Mouse (Mus musculus) liver, adult 2 months (tissue): ENCODE results near the gene Tpte. TPM values are rescaled to one million over a fixed set of nuclear protein-coding genes. Genes with fewer than 3 reads are reported as not detected.
A peak's percentile ranks its signal among the peaks of the same experiment; 100 is the strongest.
"Not testable (repeated sequence)": the region's sequence is repeated elsewhere in the genome, so short reads cannot be mapped to it uniquely, and the experiment has no call there.

ENCODE experiments used
- DNase-seq: peaks from one replicate; pipeline ENCODE4 v3.0.0-alpha.2; 2011; ENCODE audit warnings: low read depth, low spot score; ENCODE audit errors: extremely low read depth
- H3K27ac ChIP-seq: fragments of 200-500 bp; replicated peaks from 2 replicates; pipeline ENCODE4 v1.5.1; 2012; ENCODE audit warnings: low read depth, mild to moderate bottlenecking, control low read depth, inconsistent platforms, low read length; ENCODE audit not compliant: insufficient read depth
- H3K27me3 ChIP-seq: fragments of 200-500 bp; 2 replicates; pipeline ENCODE4 v1.6.1; 2012; ENCODE audit warnings: mild to moderate bottlenecking, moderate library complexity, low read length, inconsistent platforms; ENCODE audit not compliant: control insufficient read depth, insufficient read depth
- H3K36me3 ChIP-seq: fragments of 200-500 bp; 2 replicates; pipeline ENCODE4 v1.6.1; 2012; ENCODE audit warnings: low read length, inconsistent platforms; ENCODE audit not compliant: control insufficient read depth, insufficient read depth
- H3K4me1 ChIP-seq: fragments of 200-500 bp; 2 replicates; pipeline ENCODE4 v1.6.1; 2011; ENCODE audit warnings: low read length; ENCODE audit not compliant: control insufficient read depth, insufficient read depth
- H3K4me3 ChIP-seq: fragments of 200-500 bp; 2 replicates; pipeline ENCODE4 v1.5.1; 2011; ENCODE audit warnings: low read depth, mild to moderate bottlenecking, control low read depth, low read length, moderate library complexity; ENCODE audit not compliant: insufficient read depth
- H3K79me2 ChIP-seq: fragments of 200-500 bp; 2 replicates; pipeline ENCODE4 v1.6.1; 2012; ENCODE audit warnings: inconsistent platforms, mild to moderate bottlenecking, low read length, moderate library complexity; ENCODE audit not compliant: control insufficient read depth, insufficient read depth
- H3K9ac ChIP-seq: fragments of 200-500 bp; 2 replicates; pipeline ENCODE4 v1.6.1; 2012; ENCODE audit warnings: low read depth, mild to moderate bottlenecking, control low read depth, inconsistent platforms, low read length
- CTCF ChIP-seq: fragments of 200-500 bp; IDR thresholded peaks from 2 replicates; pipeline ENCODE4 v1.5.1; 2011; ENCODE audit warnings: low read depth, low read length, control low read depth
- POLR2A ChIP-seq: fragments of 200-500 bp; IDR thresholded peaks from 2 replicates; pipeline ENCODE4 v1.6.1; 2011; ENCODE audit warnings: low read length, control low read depth; ENCODE audit not compliant: insufficient read depth; ENCODE audit errors: extremely low read depth
- WGBS: fragments of 180-500 bp; shearing (Covaris S2); methylation state at CpG from one replicate; pipeline ENCODE4 v1.1.7; 2018; 5-methylcytosine and 5-hydroxymethylcytosine counted together
- polyA plus RNA-seq: library from polyadenylated mRNA; depleted of rRNA; stranded (reverse); fragments of >200 nt; gene quantifications from 2 replicates; pipeline ENCODE4 v1.2.3, GENCODE M21; 2012
- total RNA-seq: library from RNA; depleted of rRNA; stranded (reverse); fragments of >200 nt; gene quantifications from 2 replicates; pipeline ENCODE4 v1.2.3, GENCODE M21; 2014

Gene Tpte
- total and polyA plus RNA-seq, 2 experiments: not detected

- H3K79me2 ChIP-seq: no peaks in the 10 kb centered on the region
- WGBS: 65% methylated on average over 3 of the region's 3 CpGs
- H3K36me3 ChIP-seq: no peaks in the 10 kb centered on the region
- TF ChIP-seq CTCF (no peak), POLR2A (no peak)
- H3K4me3 ChIP-seq: no peak overlapping the region
- H3K4me1 ChIP-seq: peaks cover 1% of the 10 kb centered on the region; the same call in 1 of the 2 replicates
- peak; percentile 27 for DNase-seq
- H3K9ac ChIP-seq: no peak overlapping the region
- H3K27me3 ChIP-seq: no peaks in the 10 kb centered on the region
- H3K27ac ChIP-seq: no peak overlapping the region
Measured at GRCm38 (mm10) chr8:22266809-22267208, 16.4 kb upstream of the Tpte start.

GRCm38 (mm10) chr8:22273142-22273541, 10.1 kb upstream of the Tpte start:
- Histone ChIP-seq H3K27ac (no peak overlapping the region), H3K4me1 (no peaks in the 10 kb centered on the region), H3K27me3 (no peaks in the 10 kb centered on the region), H3K79me2 (no peaks in the 10 kb centered on the region), H3K9ac (no peak overlapping the region), H3K36me3 (no peaks in the 10 kb centered on the region), H3K4me3 (no peak overlapping the region)
- 80% methylated on average over 3 of the region's 3 CpGs for WGBS
- no peak for TF ChIP-seq CTCF
- no peak for TF ChIP-seq POLR2A
- DNase-seq: no peak

GRCm38 (mm10) chr8:22274641-22275040, 8.6 kb upstream of the Tpte start:
- Histone ChIP-seq H3K4me1 (no peaks in the 10 kb centered on the region), H3K4me3 (no peak overlapping the region), H3K27ac (no peak overlapping the region), H3K27me3 (no peaks in the 10 kb centered on the region), H3K36me3 (no peaks in the 10 kb centered on the region), H3K9ac (no peak overlapping the region), H3K79me2 (no peaks in the 10 kb centered on the region)
- no peak for TF ChIP-seq POLR2A
- no peak for DNase-seq
- WGBS: 62% methylated on average over 10 of the region's 10 CpGs

- no peak overlapping the region for H3K4me3 ChIP-seq
- 72% methylated on average over 2 of the region's 2 CpGs for WGBS
- no peaks in the 10 kb centered on the region for H3K27me3 ChIP-seq
- DNase-seq: no peak
- TF ChIP-seq CTCF (no peak), POLR2A (no peak)
- no peak overlapping the region for H3K27ac ChIP-seq
- no peak overlapping the region for H3K9ac ChIP-seq
- no peaks in the 10 kb centered on the region for H3K4me1 ChIP-seq
- H3K79me2 ChIP-seq: no peaks in the 10 kb centered on the region
- no peaks in the 10 kb centered on the region for H3K36me3 ChIP-seq
Measured at GRCm38 (mm10) chr8:22302326-22302725, 19.1 kb downstream of the Tpte start.

GRCm38 (mm10) chr8:22302896-22303306, 19.7 kb downstream of the Tpte start:
- TF ChIP-seq CTCF: no peak
- Histone ChIP-seq H3K79me2 (no peaks in the 10 kb centered on the region), H3K36me3 (no peaks in the 10 kb centered on the region), H3K4me3 (no peak overlapping the region), H3K9ac (no peak overlapping the region), H3K4me1 (no peaks in the 10 kb centered on the region), H3K27ac (no peak overlapping the region), H3K27me3 (no peaks in the 10 kb centered on the region)
- DNase-seq: no peak
- WGBS: 28% methylated on average over 7 of the region's 7 CpGs

GRCm38 (mm10) chr8:22304045-22304444, 20.8 kb downstream of the Tpte start:
- not testable (repeated sequence) for H3K9ac ChIP-seq, H3K36me3 ChIP-seq, H3K4me3 ChIP-seq, H3K27ac ChIP-seq, H3K4me1 ChIP-seq, H3K27me3 ChIP-seq, H3K79me2 ChIP-seq, DNase-seq
- WGBS: 84% methylated on average over 9 of the region's 9 CpGs
